8 mouse cellular contexts compared by ENCODE assay signal in genomic region chr5:24029946-24030578, GRCm38 (mm10). TPM values are rescaled to one million over a fixed set of nuclear protein-coding genes. Genes with fewer than 3 reads are reported as not detected.
DNase-seq lines count a peak whose midpoint lies in the region; ATAC-seq and TF ChIP-seq lines count a peak whose summit lies in the region.

No protein-coding gene starts in this region.

- ATAC-seq in neural tube, embryonic 14.5 days (ENCODE audit: low read depth) = peak; percentile 73

- no peaks in the 10 kb centered on the region for H3K9me3 ChIP-seq in neural tube, embryonic 14.5 days (ENCODE audit: control insufficient read depth, low read length)

- intact Hi-C loops in gastrocnemius, postnatal 14 days (cut with DNase I; ENCODE audit: low total_unique reads) = no loop called here

- peaks cover 2% of the 10 kb centered on the region; the same call in 1 of the 2 replicates for H3K4me1 ChIP-seq in bone marrow, adult 2 months (ENCODE audit: control insufficient read depth, insufficient read depth, low read length)
- peaks cover 5% of the 10 kb centered on the region for H3K4me1 ChIP-seq in neural tube, embryonic 14.5 days (ENCODE audit: control insufficient read depth, insufficient read depth, low read length)

- H3K4me2 ChIP-seq in neural tube, embryonic 14.5 days (ENCODE audit: low read depth, low read length) = peak overlapping the region; percentile 73

- H3K36me3 ChIP-seq in neural tube, embryonic 14.5 days (ENCODE audit: control insufficient read depth, insufficient read depth, low read length) = no peaks in the 10 kb centered on the region

- no peaks in the 10 kb centered on the region for H3K27me3 ChIP-seq in neural tube, embryonic 14.5 days (ENCODE audit: control insufficient read depth, insufficient read depth, low read length)

- peak overlapping the region; percentile 77 for H3K9ac ChIP-seq in neural tube, embryonic 14.5 days (replicated peaks; ENCODE audit: low read depth, low read length)

- no peak for TF ChIP-seq CTCF in bone marrow, adult 2 months (IDR thresholded peaks at IDR 0.05; ENCODE audit: control insufficient read depth, insufficient read depth, low read length)

- peak; percentile 54 for DNase-seq in gastrocnemius, postnatal 10 days
- no peak for DNase-seq in gastrocnemius, adult 18-20 months (ENCODE audit: low spot score)
- peak; percentile 55 for DNase-seq in 3T3-L1 (ENCODE audit: low read depth, low spot score)
- peak; percentile 36 for DNase-seq in gastrocnemius, postnatal 14 days
- DNase-seq in liver = peak; percentile 55
- no peak for DNase-seq in cerebellum, adult 11 months

- peak overlapping the region; percentile 95 for H3K27ac ChIP-seq in bone marrow, adult 2 months (ENCODE audit: control insufficient read depth, insufficient read depth, low read depth, low read length, poor library complexity)
- H3K27ac ChIP-seq in neural tube, embryonic 14.5 days (ENCODE audit: low read depth, low read length) = peak overlapping the region; percentile 75

- TF ChIP-seq POLR2A in bone marrow, adult 2 months (IDR thresholded peaks at IDR 0.05; ENCODE audit: borderline replicate concordance, control insufficient read depth, low read depth, low read length) = no peak

- H3K4me3 ChIP-seq in bone marrow, adult 2 months (replicated peaks; ENCODE audit: control insufficient read depth, low read depth, low read length) = peak overlapping the region; percentile 88
- peak overlapping the region; percentile 88 for H3K4me3 ChIP-seq in neural tube, embryonic 14.5 days (ENCODE audit: low read depth, low read length)

- WGBS in bone marrow, adult 2 months = under 1% methylated on average over 73 of the region's 73 CpGs
- under 1% methylated on average over 61 of the region's 73 CpGs for WGBS in neural tube, embryonic 14.5 days

RNA-seq across cellular contexts. Expression of gene Fam126a, which starts 0.4 kb away (rescaled TPM):
- total RNA-seq in gastrocnemius, postnatal 10 days (2021) = 10 to 100 TPM; 15.9 to 20.0 TPM
- total RNA-seq in gastrocnemius, adult 18-20 months (2021) = 1 to 10 TPM; 5.2 to 6.1 TPM
- 66.5 and 72.3 TPM in 2 replicates for polyA plus RNA-seq in bone marrow, adult 2 months (2011; ENCODE audit: insufficient read depth, insufficient read length, low replicate concordance, missing spikeins)
- total RNA-seq in gastrocnemius, postnatal 14 days (2021) = 10 to 100 TPM in 1 of 2 experiments, 1 to 10 TPM in 1; 9.5 to 12.6 TPM
- 31.1 and 42.3 TPM in 2 replicates for polyA plus RNA-seq in neural tube, embryonic 14.5 days (2014; fragmentation: Nextera tagmentation; extraction: Ambion mirVana)

Comparison
In these comparisons a context has a peak if more than half of its experiments do, and no peak if none do; other contexts are left out.
1. DNase-seq: peak in gastrocnemius, postnatal 10 days (single experiment), 3T3-L1 (single experiment), gastrocnemius, postnatal 14 days (single experiment) and liver (single experiment); none in gastrocnemius, adult 18-20 months (single experiment) and cerebellum, adult 11 months (single experiment).